9 mouse cellular contexts compared by ENCODE assay signal in the genomic region with DNA sequence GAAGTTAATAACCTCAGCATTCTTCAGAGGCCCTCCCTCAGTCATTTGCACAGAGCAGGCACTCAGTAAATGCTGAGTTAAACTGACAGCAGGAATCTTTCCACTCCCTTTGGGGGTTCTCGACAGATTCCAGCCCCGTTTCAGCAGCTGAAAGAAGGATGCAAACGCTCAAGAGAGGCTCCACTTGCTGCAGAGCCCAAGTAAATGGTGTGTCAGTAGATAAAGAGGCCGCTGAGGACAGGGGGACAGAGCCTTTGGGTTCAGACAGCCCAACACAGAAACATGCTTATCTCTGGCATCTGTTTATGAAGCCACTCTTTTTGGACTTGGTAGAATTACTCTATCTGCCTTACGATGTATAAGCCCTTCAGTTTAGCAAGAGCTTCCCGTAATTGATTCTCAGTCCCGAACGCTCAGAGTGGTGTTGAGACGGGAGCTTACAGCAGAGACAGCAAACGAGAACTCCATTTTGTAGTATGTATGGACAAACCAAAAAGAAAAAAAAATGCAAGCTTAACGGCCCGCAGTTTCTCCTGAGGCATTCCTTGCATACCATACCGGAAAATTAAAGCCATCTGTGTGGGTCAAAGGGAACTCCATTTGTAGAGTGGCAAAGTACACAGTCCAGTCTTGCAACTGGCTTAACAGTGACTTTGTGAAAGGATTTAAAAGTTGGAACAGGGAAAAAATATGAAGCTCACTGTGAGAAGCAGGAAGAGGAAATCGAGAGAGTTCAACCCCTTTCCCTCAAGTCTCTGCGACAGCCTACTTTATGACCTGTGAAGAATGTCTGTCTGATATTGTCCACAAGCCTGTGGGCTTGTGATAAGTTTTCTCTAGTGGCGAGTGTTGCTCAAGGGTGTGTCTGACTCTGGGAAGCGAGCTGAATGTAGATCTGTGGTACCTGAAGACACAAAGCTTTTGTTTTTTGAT. TPM values are rescaled to one million over a fixed set of nuclear protein-coding genes. Genes with fewer than 3 reads are reported as not detected.
DNase-seq lines count a peak whose midpoint lies in the region; ATAC-seq and TF ChIP-seq lines count a peak whose summit lies in the region.
"Had no signal": no experiment of that assay in that cellular context is flagged by ENCODE, and none has a peak within 500 bp of the region (broad histone marks: within the 10 kb centered on the region; RNA-seq: fewer than 3 reads in every experiment).

No protein-coding gene starts in this region.

- no peaks in the 10 kb centered on the region for H3K9me3 ChIP-seq in embryonic facial prominence, embryonic 14.5 days (ENCODE audit: control insufficient read depth, low read length)
- H3K9me3 ChIP-seq in lung, postnatal 0 days (ENCODE audit: low read length) = no peaks in the 10 kb centered on the region

- 10% methylated on average over 17 of the region's 17 CpGs for WGBS in embryonic facial prominence, embryonic 14.5 days
- WGBS in lung, postnatal 0 days = 12% methylated on average over 17 of the region's 17 CpGs

- ATAC-seq in embryonic facial prominence, embryonic 14.5 days (ENCODE audit: low read depth) = peak; percentile 60
- ATAC-seq in lung, postnatal 0 days = peak; percentile 37
- no peak for ATAC-seq in erythroblast, adult 5-6 weeks (replicated peaks; ENCODE audit: low FRiP score, poor library complexity, severe bottlenecking)

- H3K36me3 ChIP-seq in embryonic facial prominence, embryonic 14.5 days (ENCODE audit: control insufficient read depth, insufficient read depth, low read length) = peaks cover 21% of the 10 kb centered on the region
- H3K36me3 ChIP-seq in lung, postnatal 0 days (ENCODE audit: insufficient read depth, low read length) = no peaks in the 10 kb centered on the region

- no peak overlapping the region for H3K4me3 ChIP-seq in embryonic facial prominence, embryonic 14.5 days (ENCODE audit: low read depth, low read length)
- H3K4me3 ChIP-seq in lung, postnatal 0 days (ENCODE audit: low read depth, low read length) = no peak overlapping the region

- peak overlapping the region; percentile 89 for H3K27ac ChIP-seq in embryonic facial prominence, embryonic 14.5 days (replicated peaks; ENCODE audit: low read depth, low read length)
- peak overlapping the region; percentile 55 for H3K27ac ChIP-seq in lung, postnatal 0 days (ENCODE audit: low read length)

- H3K4me2 ChIP-seq in embryonic facial prominence, embryonic 14.5 days (ENCODE audit: low read depth, low read length) = peak overlapping the region; percentile 38
- peak overlapping the region; percentile 3 for H3K4me2 ChIP-seq in lung, postnatal 0 days (replicated peaks; ENCODE audit: low read depth, low read length)

- peak; percentile 6; the same call in 1 of the 2 replicates for TF ChIP-seq EP300 in lung, postnatal 0 days (IDR thresholded peaks at IDR 0.05)

- peaks cover 35% of the 10 kb centered on the region for H3K4me1 ChIP-seq in embryonic facial prominence, embryonic 14.5 days (ENCODE audit: control insufficient read depth, insufficient read depth, low read length)
- H3K4me1 ChIP-seq in lung, postnatal 0 days (ENCODE audit: insufficient read depth, low read depth, low read length) = peaks cover 5% of the 10 kb centered on the region; the same call in 1 of the 2 replicates

- TF ChIP-seq CTCF in lung, postnatal 0 days (IDR thresholded peaks at IDR 0.05) = no peak

- no peak overlapping the region for H3K9ac ChIP-seq in embryonic facial prominence, embryonic 14.5 days (ENCODE audit: low read depth, low read length)
- no peak overlapping the region for H3K9ac ChIP-seq in lung, postnatal 0 days (replicated peaks; ENCODE audit: low read depth)

- H3K27me3 ChIP-seq in embryonic facial prominence, embryonic 14.5 days (replicated peaks; ENCODE audit: control insufficient read depth, insufficient read depth, low read length) = no peaks in the 10 kb centered on the region
- no peaks in the 10 kb centered on the region for H3K27me3 ChIP-seq in lung, postnatal 0 days (replicated peaks; ENCODE audit: insufficient read depth, low read length)

- peak; percentile 77 for DNase-seq in embryo, embryonic 10 days (ENCODE audit: low spot score)
- peak; percentile 88 for DNase-seq in embryonic facial prominence, embryonic 14.5 days (ENCODE audit: low spot score)
- DNase-seq in kidney, adult 8-10 months = peak; percentile 8 to 51
- DNase-seq in lung, postnatal 0 days (ENCODE audit: low spot score) = peak; percentile 56
- no peak for DNase-seq in natural killer cell, adult 2 months (ENCODE audit: low spot score in 2 of 2)
- DNase-seq in spleen, postnatal 36 days (ENCODE audit: low spot score in 2 of 2) = no peak
- DNase-seq: adrenal gland, adult 8-10 months had no signal

RNA-seq across cellular contexts. Expression of a gene that starts 55.2 kb away (rescaled TPM):
- 89.0 and 93.5 TPM in 2 replicates for polyA plus RNA-seq in embryonic facial prominence, embryonic 14.5 days (2014; fragmentation: Nextera tagmentation; extraction: Ambion mirVana)
- 15.6 and 23.9 TPM in 2 replicates for polyA plus RNA-seq in lung, postnatal 0 days (2015; fragmentation: Nextera tagmentation; extraction: Ambion mirVana)
- total RNA-seq in erythroblast, adult 5-6 weeks (2015; ENCODE audit: low replicate concordance) = not detected in 2 replicates
- total RNA-seq in erythroblast, adult 5-6 weeks (2017; ENCODE audit: low replicate concordance) = not detected in 2 replicates
- total RNA-seq: hematopoietic stem cell, adult 5-6 weeks had no signal

Comparison
In these comparisons a context has a peak if more than half of its experiments do, and no peak if none do; other contexts are left out.
1. DNase-seq: peak in embryo, embryonic 10 days (single experiment), embryonic facial prominence, embryonic 14.5 days (single experiment), kidney, adult 8-10 months (2 of 2) and lung, postnatal 0 days (single experiment); none in natural killer cell, adult 2 months (0 of 2) and spleen, postnatal 36 days (0 of 2).